Mouse (Mus musculus) intestine, postnatal 0 days (tissue): ENCODE measurements around the gene Eaf1. TPM values are rescaled to one million over a fixed set of nuclear protein-coding genes. Genes with fewer than 3 reads are reported as not detected.
"Not testable (repeated sequence)": the region's sequence is repeated elsewhere in the genome, so short reads cannot be mapped to it uniquely, and the experiment has no call there.

Experiments used
- ATAC-seq: fragments of 200-750 bp; cut with Nextera tagmentation; 2 replicates; pipeline ENCODE4 v1.8.0; 2017; ENCODE audit warnings: mild to moderate bottlenecking, moderate TSS enrichment, moderate library complexity
- H3K27ac ChIP-seq: fragments of 300-500 bp; sonication (generic); 2 replicates; pipeline ENCODE4 v1.5.1; 2014; ENCODE audit warnings: mild to moderate bottlenecking, low read depth, low read length, moderate library complexity
- H3K27me3 ChIP-seq: fragments of 300-500 bp; sonication (generic); replicated peaks from 2 replicates; pipeline ENCODE4 v1.6.1; 2014; ENCODE audit warnings: low read length, mixed read lengths; ENCODE audit not compliant: control insufficient read depth, insufficient read depth
- H3K36me3 ChIP-seq: fragments of 300-500 bp; sonication (generic); 2 replicates; pipeline ENCODE4 v1.6.1; 2014; ENCODE audit warnings: mild to moderate bottlenecking, moderate library complexity; ENCODE audit not compliant: control insufficient read depth, insufficient read depth
- H3K4me1 ChIP-seq: fragments of 300-500 bp; sonication (generic); replicated peaks from 2 replicates; pipeline ENCODE4 v1.6.1; 2014; ENCODE audit warnings: antibody characterized with exemption, low read length, mixed read lengths; ENCODE audit not compliant: control insufficient read depth, insufficient read depth
- H3K4me2 ChIP-seq: fragments of 300-500 bp; sonication (generic); replicated peaks from 2 replicates; pipeline ENCODE4 v1.6.1; 2014; ENCODE audit warnings: low read depth, mild to moderate bottlenecking, moderate library complexity
- H3K4me3 ChIP-seq: fragments of 300-500 bp; sonication (generic); 2 replicates; pipeline ENCODE4 v1.5.1; 2014; ENCODE audit warnings: low read depth, low read length
- H3K9ac ChIP-seq: fragments of 300-500 bp; sonication (generic); 2 replicates; pipeline ENCODE4 v1.6.1; 2014; ENCODE audit warnings: mild to moderate bottlenecking, low read depth, low read length
- H3K9me3 ChIP-seq: fragments of 300-500 bp; sonication (generic); 2 replicates; pipeline ENCODE4 v1.6.1; 2016; ENCODE audit warnings: mixed run types; ENCODE audit not compliant: control insufficient read depth
- CTCF ChIP-seq: sonication (generic); IDR thresholded peaks from 2 replicates; pipeline ENCODE4 v1.5.1; 2016; ENCODE audit warnings: low read depth, mild to moderate bottlenecking, control low read depth, antibody characterized with exemption, moderate library complexity
- WGBS: fragments of 180-500 bp; shearing (Covaris S2); extraction: QIAGEN DNeasy Blood & Tissue Kit; methylation state at CpG from one replicate; pipeline ENCODE4 v1.1.7; 2014; 5-methylcytosine and 5-hydroxymethylcytosine counted together
- polyA plus RNA-seq: library from polyadenylated mRNA; unstranded; fragments of >200 nt; fragmentation: Nextera tagmentation; extraction: Ambion mirVana; gene quantifications from 2 replicates; pipeline ENCODE4 v1.2.1, GENCODE M21; 2015

Gene Eaf1
- 10.8 and 11.8 TPM in 2 replicates for polyA plus RNA-seq

- peak within 1 kb of the TSS; percentile 86 for H3K27ac ChIP-seq
- peak within 1 kb of the TSS; percentile 86 for H3K4me3 ChIP-seq
- peak within 1 kb of the TSS; percentile 76 for H3K4me2 ChIP-seq
- no peak for TF ChIP-seq CTCF
- H3K9ac ChIP-seq: peak within 1 kb of the TSS; percentile 91
- peak; percentile 48 for ATAC-seq
- H3K9me3 ChIP-seq: no peaks in the 10 kb centered on the region
- peaks cover 12% of the 10 kb centered on the region; the same call in 1 of the 2 replicates for H3K4me1 ChIP-seq
- H3K27me3 ChIP-seq: no peaks in the 10 kb centered on the region
- WGBS: under 1% methylated on average over 37 of the region's 37 CpGs
- peaks cover 26% of the 10 kb centered on the region for H3K36me3 ChIP-seq
Measured at GRCm38 (mm10) chr14:31494349-31494974, at the start of gene Eaf1. Eaf1 (plus strand) TSS chr14:31494399.

DNA sequence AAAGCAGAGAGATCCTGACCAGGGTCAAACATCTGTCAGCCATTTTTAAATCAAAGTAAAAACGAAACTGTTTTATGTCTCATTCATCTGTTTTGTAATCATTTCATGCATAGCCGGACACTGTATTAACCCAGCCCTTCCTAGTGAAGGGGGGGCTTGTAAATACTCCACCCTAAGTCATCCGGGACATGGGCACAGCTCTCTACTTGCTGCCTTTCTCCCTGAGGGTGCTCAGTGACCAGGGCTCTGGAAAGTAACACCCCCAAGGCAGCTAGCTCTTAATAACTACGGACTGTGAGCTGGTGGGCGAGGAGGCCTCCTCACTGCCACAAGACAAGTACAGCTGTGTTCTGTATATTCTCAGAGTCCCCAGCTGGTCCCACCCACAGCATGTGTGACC lies 45.2 kb upstream of the Eaf1 start:
- WGBS: 47% methylated on average over 5 of the region's 5 CpGs
- H3K9me3 ChIP-seq: no peaks in the 10 kb centered on the region
- TF ChIP-seq CTCF: no peak
- no peaks in the 10 kb centered on the region for H3K36me3 ChIP-seq
- no peak overlapping the region for H3K4me2 ChIP-seq
- H3K27ac ChIP-seq: no peak overlapping the region
- no peak overlapping the region for H3K4me3 ChIP-seq
- H3K9ac ChIP-seq: no peak overlapping the region
- no peaks in the 10 kb centered on the region for H3K27me3 ChIP-seq
- ATAC-seq: no peak
- no peaks in the 10 kb centered on the region for H3K4me1 ChIP-seq

- 78% methylated on average over 12 of the region's 12 CpGs for WGBS
- ATAC-seq, H3K27me3 ChIP-seq, H3K9me3 ChIP-seq, H3K9ac ChIP-seq, H3K4me1 ChIP-seq, H3K27ac ChIP-seq, H3K4me3 ChIP-seq, H3K4me2 ChIP-seq, H3K36me3 ChIP-seq: not testable (repeated sequence)
Measured at GRCm38 (mm10) chr14:31453946-31454345, 40.3 kb upstream of the Eaf1 start.

DNA sequence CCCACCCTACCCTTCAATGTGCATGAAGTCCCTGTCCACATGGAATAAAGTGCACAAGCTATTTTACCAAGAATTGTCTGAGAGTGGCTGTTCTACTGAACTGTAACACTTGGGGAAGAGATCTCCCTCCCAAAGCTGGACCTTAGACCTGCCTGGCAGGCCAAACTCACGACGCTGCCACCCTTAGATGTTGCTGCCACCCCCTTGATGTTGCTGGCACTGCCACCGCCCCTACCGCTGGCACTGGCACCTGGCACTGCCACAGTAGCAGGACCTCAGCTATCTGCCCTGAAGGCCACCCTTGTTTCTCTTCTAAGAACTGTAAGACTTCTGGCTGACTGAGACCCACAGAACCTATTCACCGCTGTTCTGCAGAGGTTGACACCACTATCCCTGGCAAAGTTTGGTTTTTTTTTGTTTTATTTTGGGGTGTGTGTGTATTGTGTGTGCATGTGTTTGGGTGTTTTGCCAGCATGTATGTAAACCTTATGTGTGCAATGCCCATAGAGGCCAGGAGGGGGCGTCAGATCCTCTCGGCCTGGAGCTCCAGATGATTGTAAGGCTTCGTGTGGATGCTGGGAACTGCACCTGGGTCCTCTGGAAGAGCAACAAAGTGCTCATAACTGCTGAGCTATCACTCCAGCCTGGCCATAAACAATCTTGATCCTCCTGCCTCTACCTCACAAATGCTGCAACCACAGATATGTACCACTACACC lies 39.2 kb upstream of the Eaf1 start:
- Histone ChIP-seq H3K9ac (no peak overlapping the region), H3K9me3 (no peaks in the 10 kb centered on the region), H3K4me3 (no peak overlapping the region), H3K27ac (no peak overlapping the region), H3K4me2 (no peak overlapping the region), H3K27me3 (no peaks in the 10 kb centered on the region), H3K36me3 (no peaks in the 10 kb centered on the region), H3K4me1 (no peaks in the 10 kb centered on the region)
- 88% methylated on average over 8 of the region's 8 CpGs for WGBS
- no peak for ATAC-seq
- TF ChIP-seq CTCF: peak; percentile 38; the same call in 1 of the 2 replicates

- no peak for ATAC-seq
- WGBS: 81% methylated on average over 6 of the region's 6 CpGs
- Histone ChIP-seq H3K4me3 (no peak overlapping the region), H3K4me2 (no peak overlapping the region), H3K36me3 (no peaks in the 10 kb centered on the region), H3K27ac (no peak overlapping the region), H3K9me3 (no peaks in the 10 kb centered on the region), H3K27me3 (no peaks in the 10 kb centered on the region), H3K9ac (no peak overlapping the region), H3K4me1 (no peaks in the 10 kb centered on the region)
- TF ChIP-seq CTCF: no peak
Measured at GRCm38 (mm10) chr14:31456064-31456721, 38.0 kb upstream of the Eaf1 start.

DNA sequence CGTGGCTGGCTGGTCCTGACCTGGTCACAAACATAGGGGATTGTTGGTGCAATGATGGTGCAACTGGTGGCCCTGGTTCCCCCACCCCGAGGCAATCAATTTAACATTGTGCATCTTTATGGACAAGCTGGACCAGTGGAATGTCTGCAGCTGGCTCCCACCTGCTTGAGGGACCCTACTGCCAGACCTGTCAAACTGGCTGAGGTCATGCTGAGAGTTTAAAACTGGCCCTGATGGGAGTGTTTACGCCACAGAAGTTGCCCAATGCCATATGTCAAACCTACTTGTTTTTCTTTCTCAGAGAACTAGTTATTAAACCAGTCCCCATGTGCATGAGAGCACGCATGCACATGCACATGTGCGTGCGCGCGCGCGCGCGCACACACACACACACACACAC lies 36.2 kb upstream of the Eaf1 start:
- TF ChIP-seq CTCF: no peak
- WGBS: 87% methylated on average over 12 of the region's 12 CpGs
- ATAC-seq: no peak

More for the DNA sequence above, 36.2 kb upstream of the Eaf1 start:
- no peaks in the 10 kb centered on the region for H3K36me3 ChIP-seq
- H3K9me3 ChIP-seq: no peaks in the 10 kb centered on the region
- no peaks in the 10 kb centered on the region for H3K27me3 ChIP-seq
- no peak overlapping the region for H3K4me3 ChIP-seq
- H3K4me2 ChIP-seq: no peak overlapping the region
- H3K9ac ChIP-seq: no peak overlapping the region
- H3K27ac ChIP-seq: no peak overlapping the region
- no peaks in the 10 kb centered on the region for H3K4me1 ChIP-seq
